Mouse (Mus musculus): ENCODE results near the gene Sestd1.

DNA sequence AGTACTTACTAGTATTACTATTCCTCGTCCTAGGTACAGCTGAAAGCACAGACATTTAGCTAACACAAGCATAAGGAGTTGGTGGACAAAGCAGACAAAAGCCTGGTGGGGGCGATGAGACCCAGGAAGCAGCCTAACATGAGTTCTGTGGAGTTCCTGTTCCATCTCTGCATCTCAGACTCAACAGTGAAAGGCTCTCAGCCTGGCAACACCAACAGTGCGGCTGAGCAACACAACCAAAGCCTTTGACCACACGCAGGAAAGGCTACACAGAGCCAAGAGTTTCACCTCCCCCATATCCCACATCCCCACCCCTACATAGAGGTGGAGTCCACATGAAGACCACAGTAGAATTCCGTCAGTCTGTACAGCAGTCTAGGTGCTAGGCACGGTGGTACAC lies 15.8 kb downstream of the Sestd1 start:
- TF ChIP-seq CTCF (IDR thresholded peaks at IDR 0.05; ENCODE audit: control insufficient read depth, insufficient read depth, low read length): no peak
- TF ChIP-seq POLR2A (IDR thresholded peaks at IDR 0.05; ENCODE audit: borderline replicate concordance, control insufficient read depth, low read depth, low read length): no peak
